Mouse (Mus musculus): ENCODE results near the gene Efna5.

DNA sequence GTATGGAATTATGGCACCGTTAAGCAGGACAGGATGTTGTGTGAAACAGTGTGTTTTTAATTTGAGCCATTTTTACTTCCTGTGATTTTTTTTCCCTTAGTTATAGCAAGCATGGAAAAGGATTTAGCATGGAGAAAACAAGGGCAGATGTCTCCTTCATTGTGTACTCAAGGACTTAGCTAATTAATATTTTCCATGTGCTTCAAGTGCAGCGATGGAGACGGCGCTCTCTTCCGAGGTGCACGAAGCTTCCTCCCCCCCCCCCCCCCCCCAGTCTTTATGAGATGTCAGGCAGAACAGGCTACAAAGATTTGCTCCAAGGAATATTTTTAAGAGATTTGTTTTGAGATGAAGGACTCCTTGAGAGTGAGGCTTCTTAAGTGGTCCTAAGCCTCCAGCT lies 301.5 kb downstream of the Efna5 start:
- no peak for TF ChIP-seq CTCF (IDR thresholded peaks at IDR 0.05; ENCODE audit: borderline replicate concordance, control insufficient read depth, extremely low read depth, insufficient read depth, low read length, poor library complexity)
- no peak for TF ChIP-seq POLR2A (IDR thresholded peaks at IDR 0.05; ENCODE audit: control insufficient read depth, extremely low read depth, insufficient read depth, low read length, poor library complexity)
